Mouse (Mus musculus) spleen, embryonic (tissue): Measurements from ENCODE around the gene Ilvbl.
"Not testable (repeated sequence)": the region's sequence is repeated elsewhere in the genome, so short reads cannot be mapped to it uniquely, and the experiment has no call there.

ENCODE experiments used
- CTCF ChIA-PET: fragments of 350-600 bp; sonication (Branson Sonifier 250); formaldehyde crosslinking; loops from one replicate; lab custom pipeline; 2022; lab: Charles Lee

Ilvbl gene

DNA sequence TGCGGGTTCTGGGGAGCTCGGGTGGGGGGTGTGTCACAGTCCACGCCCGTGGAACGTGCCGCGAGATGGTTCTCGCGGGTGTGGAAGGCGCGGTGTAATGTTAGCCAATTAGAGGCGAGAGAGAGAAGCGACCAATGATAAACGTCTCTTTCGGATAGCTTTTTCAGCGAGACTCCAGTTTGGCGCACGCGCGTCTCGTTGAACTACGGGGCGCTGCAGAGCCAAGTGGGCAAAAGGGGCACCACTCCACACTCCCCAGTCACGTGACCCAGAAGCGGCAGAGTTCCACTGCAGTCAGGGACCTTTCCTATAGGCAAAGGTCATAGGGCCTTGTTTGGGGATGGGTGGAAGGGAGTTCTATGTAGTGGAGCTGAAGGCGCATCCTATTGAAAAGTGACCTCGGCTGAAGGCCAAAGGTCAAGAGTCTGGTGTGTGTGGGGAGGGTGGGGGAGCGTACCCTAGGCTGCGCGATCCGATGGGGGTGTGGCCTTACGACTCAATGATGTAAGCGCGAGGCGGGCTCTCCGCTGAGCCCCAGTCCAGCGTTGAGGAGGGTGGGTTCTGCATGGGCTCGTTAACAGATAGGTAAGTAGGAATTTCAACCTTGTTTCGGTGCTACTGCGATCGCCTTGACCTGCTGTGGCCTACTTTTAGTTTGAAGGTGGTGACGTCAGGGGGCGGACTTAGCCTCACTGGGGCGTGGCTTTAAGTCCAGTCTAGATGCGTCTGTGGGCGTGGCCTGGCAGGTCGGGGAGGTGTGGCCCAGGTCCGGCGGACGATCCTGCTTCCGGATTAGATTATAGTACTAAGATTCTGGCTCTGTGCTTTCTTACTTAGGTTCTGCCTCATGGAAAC, at the start of gene Ilvbl:
Ilvbl (plus strand) TSS at position 97 of the 855 bp plus-strand sequence.
- CTCF ChIA-PET: no interaction called here

DNA sequence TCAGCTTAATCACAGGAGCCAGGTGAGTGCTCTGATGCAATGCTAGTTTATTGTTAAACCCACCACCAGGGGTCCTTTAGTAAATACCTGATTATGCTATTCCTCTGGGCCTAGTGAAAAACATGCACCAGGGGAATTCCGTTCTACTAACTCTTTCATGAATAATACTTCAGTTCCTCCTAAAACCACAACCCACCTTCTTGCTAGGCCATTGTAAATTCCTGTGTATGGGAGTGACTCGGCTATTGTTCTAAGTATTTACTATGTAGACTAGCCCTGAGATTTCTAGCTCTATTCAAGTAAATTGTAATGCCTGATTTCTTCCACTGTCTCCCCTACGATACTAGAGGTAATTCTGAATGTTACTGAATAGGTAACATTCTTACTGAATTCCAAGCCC, 49.1 kb upstream of the Ilvbl start:
- CTCF ChIA-PET: not testable (repeated sequence)

DNA sequence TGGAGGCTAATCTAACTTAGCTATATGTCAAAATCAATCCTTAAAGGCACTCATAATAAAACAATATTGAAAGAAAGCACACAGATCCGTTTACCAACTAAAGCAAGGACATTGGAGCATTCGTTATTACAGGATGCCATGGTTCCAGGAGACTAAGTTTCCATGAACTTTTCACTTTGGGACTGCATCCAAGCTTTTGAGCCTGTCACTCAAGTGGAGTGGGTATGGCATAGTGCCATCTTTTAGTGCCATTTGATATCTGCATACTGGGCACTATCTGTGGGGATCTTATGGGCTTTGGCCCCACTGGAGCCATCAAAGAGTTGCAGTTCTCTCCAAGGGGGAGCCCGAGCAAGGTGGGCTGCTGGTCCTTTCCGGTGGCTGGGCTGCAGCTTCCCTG, 48.6 kb upstream of the Ilvbl start:
- CTCF ChIA-PET: no interaction called here

DNA sequence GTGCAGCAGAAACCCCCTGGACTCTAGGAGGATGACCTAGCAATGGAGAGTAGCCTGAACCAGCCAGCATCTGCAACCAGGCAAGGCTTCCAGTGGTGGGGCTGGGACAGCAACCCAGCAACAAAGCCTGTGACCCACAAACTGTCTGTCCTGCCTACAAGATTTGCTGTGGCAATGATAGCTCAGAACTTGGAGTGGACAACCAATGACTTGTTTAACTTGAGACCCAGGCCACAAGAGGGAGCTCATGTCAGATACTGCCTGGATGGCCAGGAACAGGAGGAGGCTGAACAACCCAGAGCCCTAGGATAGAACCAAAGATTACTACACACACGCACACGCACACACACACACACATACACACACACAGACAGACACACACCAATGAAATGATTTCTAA, 33.2 kb upstream of the Ilvbl start:
- CTCF ChIA-PET: no interaction called here

DNA sequence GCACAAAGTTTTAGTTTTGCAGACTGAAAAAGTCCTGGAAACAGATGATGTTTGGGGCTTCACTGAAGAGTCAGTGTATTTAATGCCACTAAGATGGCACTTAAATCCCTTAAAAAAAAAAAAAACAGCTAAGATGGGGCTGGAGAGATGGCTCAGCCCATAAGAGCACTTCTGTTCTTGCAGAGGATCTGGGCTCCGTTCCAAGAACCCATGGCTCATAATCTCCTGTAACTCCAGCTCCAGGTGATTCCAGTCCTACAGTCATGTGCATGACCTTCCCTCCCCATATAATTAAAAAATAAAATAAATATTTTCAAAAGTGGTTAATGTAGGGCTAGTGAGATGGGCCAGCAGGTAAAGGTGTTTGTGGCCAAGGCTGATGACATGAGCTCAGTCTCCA, 9.1 kb upstream of the Ilvbl start:
- CTCF ChIA-PET: no interaction called here

DNA sequence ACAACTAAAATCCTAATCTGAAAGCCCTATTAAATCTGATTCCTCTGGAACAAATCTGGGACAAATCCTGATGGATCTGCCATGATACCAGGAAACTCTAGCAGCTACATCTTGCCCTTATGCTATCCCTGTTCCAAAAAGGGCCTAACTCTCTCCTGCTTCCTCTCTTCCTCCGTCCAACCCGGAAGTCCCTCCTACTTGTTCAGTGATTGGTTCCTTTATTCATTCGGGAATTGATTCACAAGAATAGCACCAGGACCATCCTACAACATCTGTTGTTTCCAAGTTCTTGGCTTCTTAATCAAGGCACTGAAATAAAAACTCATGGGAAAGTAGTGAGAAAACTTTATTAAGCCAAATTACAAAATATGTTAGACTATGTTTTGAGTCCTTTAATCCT, 5.0 kb upstream of the Ilvbl start:
- CTCF ChIA-PET: no interaction called here

DNA sequence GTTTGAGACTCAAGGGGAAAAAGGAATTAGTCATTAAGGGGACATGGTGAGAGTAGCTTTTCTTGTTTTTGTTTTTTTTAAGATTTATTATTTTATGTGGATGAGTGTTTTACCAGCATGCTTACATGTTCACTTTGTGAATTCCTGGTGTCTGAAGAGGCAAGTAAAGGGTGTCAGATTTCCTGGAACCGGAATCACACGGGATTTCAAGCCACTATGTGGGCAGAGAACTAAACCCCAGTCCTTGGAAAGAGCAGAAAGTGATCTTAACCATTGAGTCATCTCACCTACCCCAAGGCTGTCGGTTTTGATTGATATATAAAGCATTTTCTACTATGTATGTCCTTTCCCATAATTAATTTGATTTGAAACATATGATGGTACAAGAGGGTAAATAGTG, 4.5 kb upstream of the Ilvbl start:
- CTCF ChIA-PET: no interaction called here

DNA sequence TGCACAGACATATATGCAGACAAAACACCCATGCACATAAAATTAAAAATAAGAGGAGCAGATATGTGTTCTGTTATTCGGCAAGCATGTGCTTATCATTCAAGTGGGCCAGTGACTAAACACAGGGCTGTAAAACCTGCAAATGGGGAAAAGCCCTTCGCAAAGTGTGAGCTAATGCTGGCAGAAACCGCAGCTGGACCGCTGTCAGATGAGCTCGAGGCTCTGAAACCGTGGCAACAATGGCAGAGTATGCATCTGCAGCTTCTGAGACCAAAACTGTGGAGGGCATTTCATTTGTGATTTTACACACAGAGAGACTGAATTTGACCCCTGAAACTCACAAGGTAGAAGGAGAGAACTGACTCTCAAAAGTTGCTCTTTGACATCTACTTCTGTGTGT, 3.7 kb upstream of the Ilvbl start:
- CTCF ChIA-PET: no interaction called here

DNA sequence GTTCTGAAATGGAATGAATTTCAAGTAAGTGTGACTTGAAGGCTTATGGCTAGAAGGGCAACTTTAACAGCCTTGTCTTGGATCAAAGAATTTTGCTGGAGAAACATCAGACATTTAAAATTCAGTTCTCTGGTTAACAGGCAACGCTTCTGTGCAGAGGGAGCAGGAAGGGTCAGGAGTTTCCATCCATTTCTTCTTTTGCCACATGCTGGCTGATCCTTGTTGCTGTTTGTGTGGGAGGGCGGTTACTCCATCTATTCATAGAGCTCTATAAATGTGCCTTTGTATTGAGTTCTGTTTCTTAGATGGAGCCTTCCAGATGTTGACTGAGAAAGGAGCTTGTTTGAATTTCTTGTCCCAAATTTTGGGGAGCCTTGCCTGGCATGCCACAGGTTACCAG, 3.2 kb upstream of the Ilvbl start:
- CTCF ChIA-PET: no interaction called here

DNA sequence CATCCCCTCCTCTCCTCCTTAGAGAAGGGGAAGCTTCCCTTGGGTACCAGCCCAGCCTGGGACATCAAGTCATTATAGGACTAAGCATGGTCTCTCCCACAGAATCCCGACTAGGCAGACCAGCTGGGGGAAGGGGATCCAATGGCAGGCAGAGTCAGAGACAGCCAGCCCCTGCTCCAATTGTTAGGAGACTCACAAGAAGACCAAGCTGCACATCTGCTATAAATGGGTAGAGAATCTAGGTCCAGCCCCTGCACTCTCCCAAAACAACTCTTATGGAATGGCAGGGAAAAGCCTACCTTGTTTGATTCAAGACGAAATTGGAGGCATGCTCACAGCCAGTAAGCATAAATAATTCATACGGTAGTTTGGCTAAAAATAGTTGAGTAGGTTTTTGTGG, 920 bp upstream of the Ilvbl start:
- CTCF ChIA-PET: interaction anchor here (0.7 kb wide), 1 partner anchor 50 kb away, joined by 3 read pairs; no protein-coding TSS in a partner anchor

DNA sequence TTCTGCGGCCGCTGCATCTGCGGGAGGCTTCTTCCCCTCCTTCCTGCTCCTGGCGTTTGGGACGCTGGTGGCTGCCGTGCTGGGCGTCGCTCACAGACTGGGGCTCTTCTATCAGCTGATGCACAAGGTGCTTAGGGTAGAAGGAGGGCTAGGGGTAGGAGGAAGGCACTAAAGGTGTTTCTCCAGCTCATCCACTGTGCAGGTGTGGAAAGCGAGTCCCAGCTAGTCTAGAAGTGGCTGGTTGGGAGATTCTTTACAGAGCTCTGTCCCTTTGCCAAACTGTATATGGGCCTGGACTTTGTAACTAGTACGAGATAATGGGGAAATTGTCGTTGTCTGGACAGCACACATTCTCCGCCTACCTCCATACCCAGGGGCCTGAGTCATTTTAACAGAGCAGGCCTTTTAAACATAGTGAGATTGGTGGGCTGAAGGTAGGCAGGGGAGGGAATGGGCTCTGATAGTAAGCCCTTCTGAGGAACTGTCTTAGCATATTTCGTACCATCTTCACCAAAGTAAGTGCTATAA, 1.0 kb downstream of the Ilvbl start:
- CTCF ChIA-PET: no interaction called here

DNA sequence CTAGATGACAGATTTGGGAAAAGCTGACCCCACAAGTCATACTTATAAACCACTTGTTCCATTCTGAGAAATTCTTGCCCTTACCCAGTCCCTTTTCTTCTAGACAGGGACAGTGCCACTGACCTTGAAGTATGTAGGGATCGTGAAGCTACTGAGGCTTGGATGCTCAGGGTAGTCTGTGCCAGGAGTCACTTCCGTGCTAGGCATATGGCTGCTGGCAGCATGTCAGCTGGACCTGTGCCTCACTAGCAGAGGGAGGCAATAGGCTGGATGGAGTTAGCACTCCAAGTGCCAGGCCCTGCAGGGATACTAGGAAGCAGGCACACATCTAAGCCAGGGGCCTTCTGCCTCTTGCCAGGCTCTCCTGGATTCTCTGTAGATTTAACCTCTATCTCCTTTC, 1.5 kb downstream of the Ilvbl start:
- CTCF ChIA-PET: no interaction called here

DNA sequence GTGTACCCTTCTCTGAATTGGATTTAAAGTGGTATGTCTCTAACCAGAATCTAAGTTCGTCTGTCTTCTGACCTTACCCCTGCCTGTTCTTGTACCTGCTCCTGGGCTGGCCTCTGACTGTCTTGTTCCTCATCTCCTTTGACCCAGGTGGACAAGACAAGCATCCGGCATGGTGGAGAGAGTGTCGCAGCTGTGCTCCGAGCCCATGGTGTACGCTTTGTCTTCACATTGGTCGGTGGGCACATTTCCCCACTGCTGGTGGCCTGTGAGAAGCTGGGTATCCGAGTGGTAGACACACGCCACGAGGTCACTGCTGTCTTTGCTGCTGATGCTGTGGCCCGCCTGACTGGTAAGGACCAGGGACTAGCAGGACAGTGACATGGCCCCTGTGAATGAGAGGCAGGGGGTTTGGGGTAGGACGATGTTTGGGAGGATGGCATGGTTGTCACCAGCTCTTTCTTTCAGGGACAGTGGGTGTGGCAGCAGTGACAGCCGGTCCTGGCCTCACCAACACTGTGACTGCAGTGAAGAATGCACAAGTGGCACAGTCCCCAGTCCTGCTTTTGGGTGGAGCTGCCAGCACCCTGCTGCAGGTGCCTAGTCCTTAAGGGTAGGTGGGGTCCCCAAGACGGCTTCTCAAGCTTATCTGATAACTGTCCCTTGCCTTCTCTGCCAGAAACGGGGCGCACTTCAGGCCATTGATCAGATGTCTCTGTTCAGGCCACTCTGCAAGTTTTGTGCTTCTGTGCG, 2.5 kb downstream of the Ilvbl start:
- CTCF ChIA-PET: no interaction called here

DNA sequence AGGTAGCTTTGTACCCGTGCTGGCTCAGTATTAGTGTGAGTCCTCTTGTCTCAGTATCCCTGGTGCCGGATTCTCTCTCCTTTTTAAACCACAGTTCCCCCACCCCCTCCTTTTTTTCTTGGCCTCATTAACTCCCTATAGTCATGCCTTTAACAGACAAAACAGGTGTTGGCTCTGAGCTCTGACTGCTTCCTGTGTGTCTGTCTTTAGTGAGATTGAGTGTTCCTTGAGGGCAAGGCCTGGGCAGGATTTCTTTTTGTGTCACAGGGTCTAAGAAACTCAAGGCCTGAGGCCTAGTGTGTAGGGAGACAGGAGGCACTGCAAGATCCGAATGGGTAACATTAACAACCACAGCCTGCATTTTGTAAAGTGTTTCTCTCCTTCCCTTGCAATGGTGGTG, 4.1 kb downstream of the Ilvbl start:
- CTCF ChIA-PET: no interaction called here

DNA sequence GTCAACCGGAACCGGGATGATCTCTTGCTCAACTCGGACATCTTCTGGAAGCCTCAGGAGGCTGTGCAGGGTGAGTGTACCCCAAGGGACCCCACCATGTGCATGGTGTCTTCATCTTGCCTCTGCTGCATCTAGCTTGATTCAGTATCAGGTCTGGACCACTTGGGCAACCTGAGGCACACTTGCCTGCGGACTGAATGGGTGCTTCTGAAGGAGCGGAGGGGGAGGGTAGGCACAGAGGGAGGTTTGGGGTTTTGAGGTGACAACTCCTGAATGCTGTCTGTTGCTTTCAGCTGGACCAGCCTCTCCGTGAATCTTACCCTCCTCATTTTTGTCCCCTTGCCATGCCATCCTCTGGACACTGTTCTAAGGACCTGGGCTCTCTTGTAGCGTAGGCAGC, 7.0 kb downstream of the Ilvbl start:
- CTCF ChIA-PET: no interaction called here

DNA sequence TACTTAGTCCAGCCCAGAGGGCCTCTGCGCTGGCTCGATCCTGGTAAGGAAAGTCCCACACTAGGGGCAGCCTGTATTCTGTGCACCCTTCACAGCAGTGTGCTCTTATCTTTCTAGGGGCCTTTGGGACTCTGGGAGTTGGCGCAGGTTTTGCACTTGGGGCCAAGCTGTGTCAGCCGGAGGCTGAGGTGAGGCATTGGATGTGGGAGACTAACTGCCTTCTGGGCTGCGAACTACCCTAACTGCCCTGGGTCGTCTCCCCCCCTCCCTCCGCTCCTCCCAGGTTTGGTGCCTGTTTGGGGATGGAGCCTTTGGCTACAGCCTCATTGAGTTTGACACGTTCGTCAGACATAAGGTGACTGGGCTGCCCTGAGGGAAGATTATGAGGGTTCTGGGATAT, 9.2 kb downstream of the Ilvbl start:
- CTCF ChIA-PET: no interaction called here

DNA sequence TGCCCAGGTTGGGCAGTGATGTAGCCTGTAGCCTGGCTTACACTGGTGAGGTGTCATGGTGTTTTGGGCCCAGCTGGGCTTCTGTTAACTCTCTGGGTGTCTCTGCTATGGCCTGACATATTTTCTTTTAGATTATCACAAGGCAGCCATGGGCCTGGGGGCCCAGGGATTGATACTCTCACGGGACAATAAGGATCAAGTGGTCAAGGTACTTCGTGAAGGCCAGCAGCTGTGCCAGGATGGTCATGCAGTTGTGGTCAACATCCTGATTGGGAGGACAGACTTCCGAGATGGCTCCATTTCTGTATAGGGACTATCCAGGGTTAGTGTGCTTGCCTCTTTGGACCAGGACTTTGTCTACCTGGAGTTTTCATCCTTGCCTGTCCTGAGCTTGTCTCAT, 9.8 kb downstream of the Ilvbl start:
- CTCF ChIA-PET: no interaction called here

DNA sequence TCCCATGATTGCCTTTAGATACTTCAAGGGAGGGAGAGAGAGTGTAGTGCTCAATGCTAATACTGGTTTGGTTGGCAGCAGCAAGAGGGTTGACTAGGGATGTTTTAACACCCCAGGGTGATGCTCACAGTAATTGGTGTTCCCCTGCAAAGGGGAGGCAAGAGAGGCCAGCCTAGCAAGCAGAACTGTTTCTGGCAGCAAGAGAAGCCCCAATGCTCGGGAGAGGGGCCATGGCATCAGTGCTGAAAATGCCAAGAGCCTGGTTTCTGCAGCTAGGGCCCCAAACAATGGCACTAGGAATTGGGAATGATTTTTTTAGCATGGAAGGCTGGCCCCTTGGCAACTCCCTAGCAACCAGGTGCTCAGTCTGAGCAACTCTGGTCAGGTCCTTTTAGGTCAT, 10.8 kb downstream of the Ilvbl start:
- CTCF ChIA-PET: no interaction called here

DNA sequence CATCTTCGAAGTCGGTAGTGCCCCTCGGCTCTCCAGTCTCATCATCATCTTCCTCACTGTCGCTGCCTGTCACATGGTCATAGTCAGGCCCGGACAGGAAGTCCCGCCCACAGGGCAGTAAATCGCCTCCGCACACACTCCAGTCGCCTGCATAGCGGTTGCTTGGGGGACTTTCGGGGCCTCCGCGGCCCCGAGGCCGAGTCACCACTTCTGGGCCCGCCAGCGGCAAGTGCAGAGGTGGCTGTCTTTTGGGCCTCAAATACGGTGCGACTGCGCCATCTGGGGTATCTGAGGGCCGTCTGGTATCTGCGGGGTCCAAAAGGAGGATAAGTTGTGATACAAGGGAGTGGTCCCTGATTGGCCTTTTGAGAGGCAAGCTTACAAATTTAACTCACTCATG, 11.5 kb downstream of the Ilvbl start:
- CTCF ChIA-PET: no interaction called here

DNA sequence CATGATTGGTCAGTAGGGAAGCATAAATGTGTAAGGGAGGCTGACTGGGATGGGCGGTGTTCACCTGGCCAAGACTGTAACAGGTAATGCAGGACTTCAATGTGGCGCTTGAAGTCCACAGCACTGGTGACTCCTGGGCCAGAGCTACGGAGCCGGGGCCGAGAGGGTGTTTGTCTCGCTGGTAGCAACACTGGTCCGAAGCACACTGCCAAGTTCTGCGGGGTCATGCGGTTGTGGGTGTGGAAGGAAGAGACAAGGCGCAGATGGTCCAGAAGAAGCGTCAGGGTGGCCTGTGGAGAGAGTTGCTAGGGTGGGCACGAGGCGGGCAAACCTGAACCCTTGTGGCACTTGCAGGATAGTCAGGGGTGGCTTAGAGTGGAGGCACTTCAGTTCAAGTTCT, 11.9 kb downstream of the Ilvbl start:
- CTCF ChIA-PET: no interaction called here

DNA sequence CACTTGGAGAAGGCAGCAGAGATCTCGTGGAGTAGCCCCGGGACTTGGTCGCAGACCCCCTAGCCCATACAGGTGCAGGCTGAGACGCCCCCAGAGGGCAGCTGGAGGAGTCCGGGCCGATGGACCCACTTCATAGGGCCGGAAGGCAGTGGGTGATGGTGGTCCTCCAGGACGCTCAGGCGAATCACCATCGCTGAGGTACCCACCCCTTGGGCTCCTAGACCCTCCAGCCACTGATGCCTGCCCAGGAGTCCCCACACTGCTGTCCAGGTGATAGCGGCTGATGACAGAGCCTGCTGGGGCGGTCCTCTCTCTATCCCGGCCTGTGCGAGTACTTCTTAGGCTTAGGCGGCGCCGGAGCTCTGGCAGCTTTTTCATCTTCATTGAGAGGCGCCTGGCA, 15.1 kb downstream of the Ilvbl start:
- CTCF ChIA-PET: no interaction called here

DNA sequence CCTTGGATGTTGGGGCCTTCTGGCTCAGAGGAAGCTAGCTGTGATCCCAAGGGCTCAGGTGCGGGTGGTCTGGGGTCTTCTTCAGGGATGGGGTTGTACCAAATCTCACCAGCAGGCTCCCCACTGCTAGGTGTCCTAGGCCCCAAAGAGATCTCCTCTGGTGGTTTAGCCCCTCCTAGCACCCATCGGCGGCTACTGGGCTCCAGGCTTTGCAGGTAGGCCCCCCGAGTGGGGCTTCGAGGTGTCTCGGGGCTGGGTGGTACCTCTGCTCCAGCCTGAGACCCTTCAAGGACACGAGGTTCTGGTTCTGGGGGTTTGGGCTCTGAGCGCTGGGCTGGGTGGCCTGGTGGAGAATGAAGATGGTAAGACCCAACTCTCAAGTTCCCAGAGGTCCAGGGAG, 15.8 kb downstream of the Ilvbl start:
- CTCF ChIA-PET: no interaction called here

DNA sequence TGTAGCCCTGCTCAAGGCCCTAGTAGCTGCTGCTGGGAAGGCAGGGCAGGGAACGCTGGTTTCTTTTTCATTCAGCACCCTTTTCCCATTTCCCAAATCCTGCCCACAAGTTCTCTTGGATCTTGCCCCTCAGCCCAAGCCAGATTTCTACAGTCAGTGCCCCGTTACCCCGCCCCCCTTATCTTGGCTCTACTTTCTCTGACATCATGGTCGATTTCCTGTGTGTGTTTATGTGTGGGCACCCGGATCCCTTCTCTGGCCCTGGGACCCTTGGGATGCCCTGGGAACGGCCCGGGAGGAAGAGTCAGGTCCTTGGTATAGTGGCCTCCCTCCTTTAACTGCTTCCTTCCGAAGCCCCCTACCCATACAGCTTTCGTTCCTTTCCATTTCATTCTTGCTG, 16.6 kb downstream of the Ilvbl start:
- CTCF ChIA-PET: no interaction called here
